Mouse (Mus musculus) liver (tissue): ENCODE results near the gene Ikzf4.

Experiments
- DNase-seq: peaks from one replicate; pipeline ENCODE4 v3.0.0-alpha.2; 2020; ENCODE audit warnings: mixed read lengths

The Ikzf4 gene

GRCm38 (mm10) chr10:128645111-128646011, at the start of gene Ikzf4:
Ikzf4 (minus strand) TSS chr10:128645991.
- peak; percentile 61 for DNase-seq

GRCm38 (mm10) chr10:128695411-128695991, 49.7 kb upstream of the Ikzf4 start:
- DNase-seq = no peak

GRCm38 (mm10) chr10:128674469-128675008, 28.7 kb upstream of the Ikzf4 start:
- DNase-seq = no peak

GRCm38 (mm10) chr10:128673763-128674468, 28.1 kb upstream of the Ikzf4 start, which contains the start of gene Suox:
Suox (minus strand) TSS chr10:128674073.
- peak; percentile 93 for DNase-seq

- DNase-seq = no peak
Observed at GRCm38 (mm10) chr10:128671148-128671547, 25.4 kb upstream of the Ikzf4 start.

GRCm38 (mm10) chr10:128668790-128669672, 23.2 kb upstream of the Ikzf4 start:
- peak; percentile 75 for DNase-seq

- no peak for DNase-seq
Observed at GRCm38 (mm10) chr10:128665806-128666205, 20.0 kb upstream of the Ikzf4 start.

- DNase-seq = no peak
Observed at GRCm38 (mm10) chr10:128665307-128665706, 19.5 kb upstream of the Ikzf4 start.

GRCm38 (mm10) chr10:128664808-128665207, 19.0 kb upstream of the Ikzf4 start:
- DNase-seq = peak; percentile 52

- DNase-seq = no peak
Observed at GRCm38 (mm10) chr10:128663441-128664220, 17.8 kb upstream of the Ikzf4 start.

GRCm38 (mm10) chr10:128662465-128662864, 16.7 kb upstream of the Ikzf4 start:
- DNase-seq = no peak

- no peak for DNase-seq
Observed at GRCm38 (mm10) chr10:128659490-128659889, 13.7 kb upstream of the Ikzf4 start.

GRCm38 (mm10) chr10:128657844-128658243, 12.1 kb upstream of the Ikzf4 start:
- DNase-seq = no peak

- no peak for DNase-seq
Observed at GRCm38 (mm10) chr10:128656731-128657130, 10.9 kb upstream of the Ikzf4 start.

- no peak for DNase-seq
Observed at GRCm38 (mm10) chr10:128655254-128655653, 9.5 kb upstream of the Ikzf4 start.

GRCm38 (mm10) chr10:128653866-128654265, 8.1 kb upstream of the Ikzf4 start:
- DNase-seq = no peak

- DNase-seq = peak; percentile 31
Observed at GRCm38 (mm10) chr10:128646139-128647089, 623 bp upstream of the Ikzf4 start.

GRCm38 (mm10) chr10:128642749-128643148, 3.0 kb downstream of the Ikzf4 start:
- no peak for DNase-seq

- no peak for DNase-seq
Observed at GRCm38 (mm10) chr10:128641871-128642270, 3.9 kb downstream of the Ikzf4 start.

GRCm38 (mm10) chr10:128640891-128641290, 4.9 kb downstream of the Ikzf4 start:
- DNase-seq = no peak
